Mouse (Mus musculus) thymus, postnatal 0 days (tissue): ENCODE data around the gene Atp5j. TPM values are rescaled to one million over a fixed set of nuclear protein-coding genes. Genes with fewer than 3 reads are reported as not detected.

Experiments
- DNase-seq: peaks from one replicate; pipeline ENCODE4 v3.0.0-alpha.2; 2015; ENCODE audit warnings: low spot score
- polyA plus RNA-seq: library from polyadenylated mRNA; unstranded; fragments of >200 nt; fragmentation: Nextera tagmentation; extraction: Ambion mirVana; gene quantifications from 2 replicates; pipeline ENCODE4 v1.2.1, GENCODE M21; 2015

Gene Atp5j
- polyA plus RNA-seq, result 975 and 1,055 TPM in 2 replicates

- DNase-seq, result peak; percentile 76
Observed at GRCm38 (mm10) chr16:84835441-84835822, at the start of gene Atp5j. Atp5j (minus strand) TSS chr16:84835625.

- no peak for DNase-seq
Observed at GRCm38 (mm10) chr16:84884572-84884971, 49.1 kb upstream of the Atp5j start.

DNA sequence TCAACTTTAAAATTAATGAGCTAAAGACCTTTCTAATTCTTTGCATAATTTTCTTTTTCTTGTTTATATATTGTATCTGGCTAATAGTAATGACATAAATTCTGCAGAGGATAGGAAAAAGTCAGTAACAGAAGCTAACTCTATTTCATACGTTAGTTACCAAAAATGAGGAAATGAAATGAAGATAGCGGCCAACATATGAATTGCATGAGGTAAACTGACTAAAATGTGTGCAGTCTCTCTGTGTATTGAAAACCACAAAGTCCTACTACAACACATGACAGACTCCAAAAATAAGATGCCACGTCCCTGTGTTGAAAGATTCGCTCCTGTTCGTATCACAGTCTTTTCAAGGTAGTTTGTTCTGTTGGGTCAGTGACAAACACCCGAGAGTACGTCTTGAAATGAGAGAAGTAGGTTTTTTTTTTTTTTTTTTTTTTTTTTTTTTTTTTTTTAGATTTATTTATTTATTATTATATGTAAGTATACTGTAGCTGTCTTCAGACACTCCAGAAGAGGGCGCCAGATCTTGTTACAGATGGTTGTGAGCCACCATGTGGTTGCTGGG, 46.4 kb upstream of the Atp5j start:
- no peak for DNase-seq

DNA sequence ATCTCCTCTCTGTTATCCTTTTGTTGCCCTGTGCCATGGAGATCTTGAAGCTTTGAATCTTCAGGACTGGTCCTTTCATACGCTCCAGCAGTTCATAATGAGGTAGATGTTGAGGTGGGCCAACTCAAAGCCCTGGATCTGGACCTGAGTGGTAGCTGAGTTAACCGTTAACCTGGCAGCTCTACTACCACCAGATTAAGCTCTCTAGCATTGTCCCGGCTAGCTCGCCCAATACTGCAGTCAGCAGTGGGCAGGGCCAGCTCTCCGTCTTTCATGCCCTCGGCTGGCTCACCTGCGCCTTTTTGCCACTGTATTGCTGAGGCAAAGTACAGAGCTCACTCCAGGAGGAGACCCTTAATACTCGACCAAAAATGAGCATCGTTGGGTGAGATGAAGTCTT, 45.7 kb upstream of the Atp5j start:
- DNase-seq, result no peak

- DNase-seq, result peak; percentile 67
Observed at GRCm38 (mm10) chr16:84879146-84879545, 43.7 kb upstream of the Atp5j start.

DNA sequence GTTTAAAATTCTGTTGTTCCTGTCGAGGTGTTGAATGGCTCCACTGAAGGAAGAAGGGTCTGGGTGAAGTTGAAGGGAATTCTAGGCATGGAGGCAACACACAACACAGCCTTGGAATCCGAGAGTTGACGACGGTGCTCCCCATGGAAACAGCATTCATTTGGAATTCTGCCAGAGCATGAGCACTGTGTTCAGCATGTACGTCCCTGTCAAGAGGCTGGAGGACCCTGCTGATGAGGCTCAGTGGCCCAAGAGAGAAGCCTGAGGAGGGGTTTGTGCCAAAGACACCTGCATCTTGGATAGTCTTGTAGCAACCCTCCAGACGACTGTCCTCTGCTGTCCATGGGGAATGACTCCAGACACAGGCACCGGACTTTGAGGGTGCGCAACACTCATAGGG, 40.7 kb upstream of the Atp5j start:
- DNase-seq, result no peak

DNA sequence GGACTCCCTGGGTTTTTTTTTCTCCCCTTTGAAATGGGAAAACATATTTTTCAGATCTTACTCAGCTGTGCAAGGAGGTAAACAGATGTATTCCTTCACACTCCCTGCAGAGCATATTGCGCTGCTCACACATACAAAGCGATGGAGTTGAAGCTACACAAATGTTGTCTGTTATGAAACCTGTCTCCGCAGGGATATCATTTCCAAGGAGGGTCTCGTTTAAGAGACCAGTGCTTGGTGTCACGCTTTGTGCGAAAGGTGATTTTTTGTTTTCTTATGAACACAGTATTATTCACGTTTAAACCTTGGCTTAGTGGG, 40.3 kb upstream of the Atp5j start:
- DNase-seq, result no peak

DNA sequence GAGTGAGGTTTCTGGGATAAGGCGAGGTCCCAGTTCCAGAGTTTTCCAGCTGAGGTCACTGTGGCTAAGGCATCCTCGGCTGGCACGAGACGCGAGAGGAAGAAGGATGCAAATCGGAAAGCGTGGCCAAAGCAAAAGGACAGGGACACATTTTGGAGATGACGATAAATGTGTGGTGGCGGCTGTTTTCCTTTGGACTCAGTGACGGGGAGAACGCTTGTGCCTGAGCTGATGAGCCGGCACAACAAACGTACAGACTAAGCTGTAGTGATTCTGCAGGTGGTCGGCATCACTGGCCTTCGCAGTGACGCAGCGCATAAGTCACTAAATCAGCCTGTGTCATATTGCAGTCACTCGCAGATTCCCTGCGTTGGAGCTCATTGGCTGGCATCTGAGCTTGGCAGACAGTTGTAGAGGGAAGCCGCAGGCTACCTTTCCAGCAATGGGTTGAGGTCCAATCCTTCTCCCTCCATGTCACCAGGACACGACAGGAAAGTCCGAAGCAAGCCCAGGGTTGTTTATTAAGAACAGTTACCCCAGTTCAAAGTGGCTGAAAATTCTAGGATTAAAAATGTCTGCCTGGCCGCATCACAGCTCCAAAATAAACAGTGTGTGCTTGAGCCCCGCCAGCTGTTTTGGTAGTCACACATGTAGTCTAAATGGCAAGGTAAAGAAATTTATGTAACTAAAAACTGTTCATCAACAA, 39.7 kb upstream of the Atp5j start:
- DNase-seq, result no peak

- DNase-seq, result no peak
Observed at GRCm38 (mm10) chr16:84873805-84874204, 38.4 kb upstream of the Atp5j start.

DNA sequence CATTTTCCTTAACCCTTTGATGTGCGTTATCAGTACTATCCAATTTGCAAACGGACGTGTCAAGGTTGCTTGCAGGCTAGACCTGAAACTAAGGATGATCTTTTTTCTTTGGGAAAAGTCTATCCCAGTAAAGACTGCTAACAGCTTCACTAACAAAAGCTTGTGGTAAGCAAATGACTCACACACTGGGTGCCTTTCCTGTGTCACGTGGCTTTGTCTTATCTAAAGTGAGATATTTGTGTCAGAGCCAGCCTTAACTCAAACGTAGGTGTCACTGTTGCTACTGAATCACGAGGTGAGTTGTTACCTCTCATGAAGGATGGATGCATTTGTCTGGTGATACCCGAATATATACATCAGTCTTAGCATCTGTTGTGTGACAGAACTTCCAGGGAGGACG, 29.2 kb upstream of the Atp5j start:
- DNase-seq, result no peak

GRCm38 (mm10) chr16:84853492-84853891, 18.1 kb upstream of the Atp5j start:
- no peak for DNase-seq

DNA sequence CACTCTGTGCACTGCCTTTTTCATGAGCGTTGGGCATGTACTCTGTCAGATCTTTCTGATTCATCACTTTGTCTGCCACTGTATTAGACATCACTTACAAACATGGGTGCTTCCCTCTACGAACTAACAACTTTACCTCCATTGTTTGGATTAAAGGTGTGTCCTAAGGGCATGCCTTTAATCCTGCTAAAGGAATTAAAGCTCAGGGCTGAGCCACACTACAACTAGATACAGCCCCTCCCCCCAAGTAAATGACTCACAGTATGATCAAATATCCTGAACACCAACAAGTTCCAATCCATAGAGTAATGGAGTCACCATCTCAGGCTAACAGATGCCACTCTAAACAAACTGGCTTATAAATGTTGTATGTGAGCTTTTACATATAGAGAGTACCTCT, 3.2 kb upstream of the Atp5j start:
- no peak for DNase-seq

GRCm38 (mm10) chr16:84835823-84836743, 658 bp upstream of the Atp5j start:
- DNase-seq, result peak; percentile 56

GRCm38 (mm10) chr16:84834745-84835440, 532 bp downstream of the Atp5j start, which contains the start of gene Gabpa:
Gabpa (plus strand) TSS chr16:84834925.
- peak; percentile 96 for DNase-seq

DNA sequence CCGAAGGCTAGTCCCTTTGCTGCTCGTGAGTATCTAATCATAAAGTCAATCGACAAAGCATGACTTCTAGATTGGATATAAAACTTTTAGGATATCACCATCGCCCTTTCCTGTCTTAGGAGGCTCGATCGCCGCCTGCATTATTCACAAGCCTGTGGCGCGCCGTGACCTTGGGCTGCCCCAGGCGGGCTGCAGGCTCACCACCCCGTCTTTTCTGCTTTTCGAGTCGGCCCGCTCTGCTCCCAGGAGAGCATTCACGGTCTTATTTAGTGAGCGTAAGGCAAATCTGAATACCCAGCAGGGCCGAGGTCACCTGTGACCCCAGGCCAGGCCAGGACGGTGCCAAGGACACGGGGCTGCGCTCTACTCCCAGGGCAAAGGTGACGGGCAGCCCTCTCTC, 1.1 kb downstream of the Atp5j start:
- DNase-seq, result no peak

DNA sequence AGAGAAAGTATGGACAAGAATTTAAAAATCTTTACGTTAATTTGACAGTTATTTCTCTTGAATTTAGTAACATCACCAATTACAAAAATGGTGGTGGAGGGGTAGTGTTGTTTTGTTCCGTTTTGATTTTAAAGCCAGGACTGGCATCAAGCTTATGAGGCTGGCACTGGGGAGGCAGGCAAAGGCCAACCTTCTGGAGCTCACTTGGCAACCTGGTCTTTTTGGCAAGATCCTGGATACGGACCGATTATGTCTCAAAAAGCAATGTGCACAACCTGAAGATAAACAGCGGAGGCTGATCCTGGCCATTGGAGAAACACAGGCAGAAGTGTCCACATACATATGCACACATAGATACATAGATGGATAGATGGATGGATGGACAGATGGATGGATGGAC, 2.7 kb downstream of the Atp5j start:
- no peak for DNase-seq

GRCm38 (mm10) chr16:84831696-84832095, 3.7 kb downstream of the Atp5j start:
- DNase-seq, result no peak

- DNase-seq, result no peak
Observed at GRCm38 (mm10) chr16:84825009-84825408, 10.4 kb downstream of the Atp5j start.

- peak; percentile 28 for DNase-seq
Observed at GRCm38 (mm10) chr16:84817423-84817822, 18.0 kb downstream of the Atp5j start.

DNA sequence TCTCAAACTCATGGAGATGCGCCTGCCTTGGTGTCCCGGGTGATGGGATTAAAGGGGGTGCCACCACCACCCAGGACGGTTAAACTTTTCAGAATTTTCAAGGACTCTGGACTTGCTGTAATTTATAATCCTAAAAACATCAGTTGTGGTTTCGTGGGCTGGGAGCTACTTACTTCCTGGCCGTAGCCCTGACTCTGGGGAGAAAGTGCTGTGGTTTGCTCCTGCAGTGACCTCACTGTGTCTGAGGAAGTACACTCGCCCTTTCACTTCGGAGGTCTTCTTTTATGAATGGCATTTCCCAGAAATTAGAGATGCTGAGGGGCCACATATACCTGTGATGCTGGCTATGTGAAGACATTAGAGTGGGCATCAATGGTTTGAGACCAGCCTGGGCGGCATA, 20.9 kb downstream of the Atp5j start:
- DNase-seq, result no peak

DNA sequence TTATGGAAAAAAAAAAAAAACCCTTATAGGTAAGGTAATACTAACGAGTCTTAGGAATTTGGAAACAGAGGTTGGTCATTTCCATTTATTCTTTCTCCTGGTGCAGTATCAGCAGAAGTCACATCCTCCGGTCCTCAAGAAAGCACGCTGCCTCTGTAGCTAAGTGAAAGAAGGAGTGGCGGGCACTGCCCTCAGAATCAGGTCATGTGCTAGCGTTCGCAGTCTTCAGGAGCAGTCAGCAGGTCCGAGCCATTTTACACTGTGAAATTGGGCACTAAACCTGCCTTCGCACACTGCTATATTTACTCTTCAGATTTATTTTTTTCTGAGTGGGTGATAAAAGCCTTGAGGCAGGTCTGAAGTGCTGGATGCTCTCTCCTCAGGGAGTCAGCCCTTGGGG, 21.6 kb downstream of the Atp5j start:
- no peak for DNase-seq

DNA sequence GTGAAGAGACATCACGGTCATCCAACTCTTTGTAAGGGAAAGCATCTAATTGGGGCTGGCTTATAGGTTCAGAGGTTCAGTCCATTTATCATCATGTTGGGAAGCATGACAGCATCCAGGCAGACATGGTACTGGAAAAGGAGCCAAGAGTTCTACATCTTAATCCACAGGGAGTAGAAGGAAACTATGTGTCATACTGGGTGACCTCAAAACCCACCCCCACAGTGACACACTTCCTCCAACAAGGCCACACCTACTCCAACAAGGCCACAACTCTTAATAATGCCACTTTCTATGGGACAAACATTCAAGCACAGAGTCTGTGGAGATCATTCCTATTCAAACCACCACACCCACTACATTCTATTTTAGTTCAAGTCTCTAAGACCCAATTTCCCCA, 25.2 kb downstream of the Atp5j start:
- DNase-seq, result no peak
